Mouse (Mus musculus) C2C12 (cell line): ENCODE results near the gene Dok1.

ENCODE experiments used
- CTCF ChIP-seq: IDR thresholded peaks from one replicate; pipeline ENCODE4 v1.5.1; 2011; ENCODE audit not compliant: control insufficient read depth, insufficient read depth, insufficient read length
- MAX ChIP-seq: IDR thresholded peaks from one replicate; pipeline ENCODE4 v1.6.1; 2011; ENCODE audit warnings: mild to moderate bottlenecking, control low read depth

- no peak for TF ChIP-seq CTCF
- no peak for TF ChIP-seq MAX
Observed at GRCm38 (mm10) chr6:83011255-83011654, 22.0 kb downstream of the Dok1 start.
